Mouse (Mus musculus) hindbrain, embryonic 15.5 days (tissue): ENCODE data around the gene Ctsa. TPM values are rescaled to one million over a fixed set of nuclear protein-coding genes. Genes with fewer than 3 reads are reported as not detected.
"Not testable (repeated sequence)": the region's sequence is repeated elsewhere in the genome, so short reads cannot be mapped to it uniquely, and the experiment has no call there.

ENCODE experiments used
- ATAC-seq: fragments of 200-750 bp; cut with Nextera tagmentation; 2 replicates; pipeline ENCODE4 v1.8.0; 2017; ENCODE audit warnings: low read depth, moderate number of reproducible peaks, moderate TSS enrichment; ENCODE audit not compliant: low FRiP score
- H3K27ac ChIP-seq: fragments of 300-500 bp; sonication (generic); replicated peaks from 2 replicates; pipeline ENCODE4 v1.5.1; 2015; ENCODE audit warnings: mild to moderate bottlenecking, inconsistent platforms
- H3K27me3 ChIP-seq: fragments of 300-500 bp; sonication (generic); 2 replicates; pipeline ENCODE4 v1.6.1; 2015; ENCODE audit warnings: control low read depth, inconsistent platforms
- H3K36me3 ChIP-seq: fragments of 300-500 bp; sonication (generic); 2 replicates; pipeline ENCODE4 v1.6.1; 2015; ENCODE audit warnings: control low read depth, inconsistent platforms
- H3K4me1 ChIP-seq: fragments of 300-500 bp; sonication (generic); replicated peaks from 2 replicates; pipeline ENCODE4 v1.6.1; 2015; ENCODE audit warnings: control low read depth, inconsistent platforms
- H3K4me2 ChIP-seq: fragments of 300-500 bp; sonication (generic); 2 replicates; pipeline ENCODE4 v1.6.1; 2015; ENCODE audit warnings: moderate library complexity, mild to moderate bottlenecking, inconsistent platforms
- H3K4me3 ChIP-seq: fragments of 300-500 bp; sonication (generic); 2 replicates; pipeline ENCODE4 v1.5.1; 2015; ENCODE audit warnings: mild to moderate bottlenecking, inconsistent platforms
- H3K9ac ChIP-seq: fragments of 300-500 bp; sonication (generic); 2 replicates; pipeline ENCODE4 v1.6.1; 2015; ENCODE audit warnings: inconsistent platforms
- H3K9me3 ChIP-seq: fragments of 300-500 bp; sonication (generic); 2 replicates; pipeline ENCODE4 v1.6.1; 2016; ENCODE audit warnings: control low read depth, inconsistent platforms
- WGBS: fragments of 180-500 bp; shearing (Covaris S2); methylation state at CpG from one replicate; pipeline ENCODE4 v1.1.7; 2015; 5-methylcytosine and 5-hydroxymethylcytosine counted together
- polyA plus RNA-seq: library from polyadenylated mRNA; unstranded; fragments of >200 nt; fragmentation: Nextera tagmentation; extraction: Ambion mirVana; gene quantifications from 2 replicates; pipeline ENCODE4 v1.2.1, GENCODE M21; 2015

The Ctsa gene
- polyA plus RNA-seq, 1 experiment from 2014 or later, result 105 TPM

DNA sequence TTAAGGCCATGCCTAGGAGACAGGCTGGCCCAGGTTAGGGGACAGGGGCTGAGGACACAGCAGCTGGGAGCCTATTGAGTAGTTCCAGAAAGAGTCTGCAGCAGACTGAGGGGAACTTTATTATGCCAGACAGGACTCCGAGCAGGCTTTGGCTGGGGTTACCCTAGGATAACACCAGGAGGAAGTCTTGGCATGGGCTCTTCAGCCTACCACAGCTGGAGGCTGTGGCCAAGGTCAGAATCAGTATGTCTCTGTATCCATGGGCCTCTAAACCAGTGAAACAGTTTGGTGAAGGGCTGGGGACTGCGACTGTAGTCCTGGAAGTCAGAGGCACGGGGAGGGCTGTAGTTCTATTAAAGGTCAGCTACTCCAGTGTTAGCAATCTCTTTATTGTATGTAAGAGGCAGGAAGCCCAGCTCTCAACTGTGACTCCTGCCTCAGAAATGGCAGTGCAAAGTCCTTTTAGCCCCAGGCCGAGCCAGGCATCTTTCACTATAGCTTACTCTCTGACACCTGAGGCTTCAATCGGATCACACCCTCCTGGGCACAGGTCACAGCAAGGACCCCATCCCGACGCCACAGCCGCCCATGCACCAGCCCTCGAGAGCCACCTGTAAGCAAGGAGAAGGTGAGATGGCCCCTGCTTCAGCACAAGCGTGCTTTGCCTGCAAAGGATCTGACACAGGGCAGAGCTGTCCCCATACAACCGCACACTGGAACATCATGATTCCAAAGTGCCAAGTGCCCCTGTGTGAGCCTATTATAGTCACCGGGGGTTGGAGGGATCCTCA is 40.1 kb upstream of the Ctsa start:
- H3K36me3 ChIP-seq, result peaks cover 16% of the 10 kb centered on the region
- WGBS, result 95% methylated on average over 12 of the region's 12 CpGs

DNA sequence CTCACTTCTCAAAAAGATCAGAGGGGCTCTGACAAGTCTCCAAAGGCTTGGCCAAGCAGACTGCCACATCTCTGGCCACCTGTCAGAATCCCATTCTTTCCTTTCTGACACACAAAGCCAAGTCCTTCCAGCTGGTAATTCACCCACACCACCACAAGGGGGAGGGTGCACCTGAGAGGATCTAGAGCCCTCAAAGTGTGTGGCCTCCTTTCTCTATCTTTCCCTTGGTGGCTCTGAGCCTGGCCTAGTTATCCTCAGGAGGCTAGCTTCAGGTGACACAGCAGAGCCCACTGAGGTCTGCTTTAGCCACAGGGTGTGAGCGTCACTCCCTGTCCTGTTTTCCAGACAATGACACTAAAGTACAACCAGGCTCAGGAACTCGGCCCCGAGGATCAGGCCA is 39.4 kb upstream of the Ctsa start:
- 90% methylated on average over 3 of the region's 3 CpGs for WGBS
- Histone ChIP-seq H3K4me2 (no peak overlapping the region), H3K36me3 (peaks cover 20% of the 10 kb centered on the region), H3K9ac (no peak overlapping the region), H3K4me1 (peaks cover 3% of the 10 kb centered on the region), H3K27ac (no peak overlapping the region), H3K9me3 (no peaks in the 10 kb centered on the region), H3K4me3 (no peak overlapping the region), H3K27me3 (no peaks in the 10 kb centered on the region)
- no peak for ATAC-seq

More for the DNA sequence above, 40.1 kb upstream of the Ctsa start:
- H3K27me3 ChIP-seq, result no peaks in the 10 kb centered on the region
- H3K4me2 ChIP-seq, result no peak overlapping the region
- H3K27ac ChIP-seq, result no peak overlapping the region
- no peak overlapping the region for H3K9ac ChIP-seq
- no peaks in the 10 kb centered on the region for H3K9me3 ChIP-seq
- ATAC-seq, result no peak
- peaks cover 6% of the 10 kb centered on the region for H3K4me1 ChIP-seq
- no peak overlapping the region for H3K4me3 ChIP-seq

DNA sequence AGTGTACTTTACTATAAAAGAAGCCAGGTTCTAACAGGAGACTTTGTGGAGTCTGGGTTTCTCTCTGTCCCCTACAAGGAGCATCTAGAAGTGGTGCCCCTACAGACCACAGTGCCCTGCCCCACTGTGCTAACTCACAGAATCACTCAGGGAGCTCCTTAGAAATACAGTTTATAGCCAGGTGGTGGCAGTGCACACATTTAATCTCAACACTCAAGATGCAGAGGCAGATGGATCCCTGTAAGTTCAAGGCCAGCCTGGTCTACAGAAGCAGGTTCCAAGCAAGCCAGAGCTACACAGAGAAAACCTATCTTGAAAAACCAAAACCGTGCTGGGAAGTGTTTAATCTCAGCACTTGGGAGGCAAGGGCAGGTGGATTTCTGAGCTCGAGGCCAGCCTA is 38.9 kb upstream of the Ctsa start:
- H3K27ac ChIP-seq, result no peak overlapping the region
- H3K4me2 ChIP-seq, result no peak overlapping the region
- peaks cover 20% of the 10 kb centered on the region for H3K36me3 ChIP-seq
- no peaks in the 10 kb centered on the region for H3K27me3 ChIP-seq
- ATAC-seq, result no peak
- no peak overlapping the region for H3K9ac ChIP-seq
- no peaks in the 10 kb centered on the region for H3K4me1 ChIP-seq
- no peaks in the 10 kb centered on the region for H3K9me3 ChIP-seq
- no peak overlapping the region for H3K4me3 ChIP-seq
- 89% methylated on average over 2 of the region's 2 CpGs for WGBS

DNA sequence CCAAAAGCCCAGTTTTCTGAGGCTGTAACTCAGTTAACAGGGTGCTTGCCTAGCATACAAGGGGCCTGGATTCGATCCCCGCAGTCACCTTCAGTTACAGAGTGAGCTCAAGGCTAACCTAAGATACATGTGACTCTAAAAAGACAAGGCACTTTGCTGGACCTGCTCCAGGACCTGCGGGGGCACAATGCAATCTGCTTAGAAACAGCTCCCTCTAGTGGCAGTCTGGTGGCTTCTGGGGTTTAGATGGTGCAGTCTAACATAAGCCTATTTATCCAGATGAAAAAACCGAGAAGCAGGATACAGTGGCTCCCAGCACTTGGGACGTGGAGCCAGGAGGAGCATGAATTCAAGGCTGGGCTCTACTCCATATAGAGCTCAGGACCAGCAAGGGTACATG is 38.4 kb upstream of the Ctsa start:
- no peaks in the 10 kb centered on the region for H3K9me3 ChIP-seq
- WGBS, result 32% methylated on average over 5 of the region's 5 CpGs
- peaks cover 20% of the 10 kb centered on the region for H3K36me3 ChIP-seq
- H3K27ac ChIP-seq, result no peak overlapping the region
- no peaks in the 10 kb centered on the region for H3K27me3 ChIP-seq
- H3K4me2 ChIP-seq, result no peak overlapping the region
- no peak overlapping the region for H3K4me3 ChIP-seq
- H3K9ac ChIP-seq, result no peak overlapping the region
- H3K4me1 ChIP-seq, result no peaks in the 10 kb centered on the region
- ATAC-seq, result peak; percentile 61

DNA sequence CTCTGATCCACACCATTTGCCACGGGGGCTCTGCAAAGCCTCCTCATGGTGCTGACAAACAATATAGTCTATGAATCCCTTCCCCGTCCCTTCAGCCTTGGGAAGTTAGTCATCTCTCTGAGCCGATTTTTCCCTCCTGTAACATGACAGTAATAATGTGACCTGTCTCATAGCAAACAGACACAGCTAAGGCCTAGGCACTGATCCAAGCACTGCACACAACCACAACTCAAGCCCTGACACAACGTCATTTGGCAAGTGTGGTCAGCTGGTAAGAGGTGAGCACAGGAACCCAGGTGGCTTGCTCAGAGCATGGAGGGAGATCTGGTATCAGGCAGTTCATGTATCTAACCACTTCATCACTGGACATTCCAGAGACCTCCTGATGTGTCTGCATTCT is 36.8 kb upstream of the Ctsa start:
- ATAC-seq, result no peak
- Histone ChIP-seq H3K36me3 (peaks cover 23% of the 10 kb centered on the region), H3K4me3 (no peak overlapping the region), H3K4me2 (no peak overlapping the region), H3K27ac (no peak overlapping the region), H3K27me3 (no peaks in the 10 kb centered on the region), H3K9ac (no peak overlapping the region), H3K9me3 (no peaks in the 10 kb centered on the region), H3K4me1 (no peaks in the 10 kb centered on the region)
- 93% methylated on average over 4 of the region's 4 CpGs for WGBS

DNA sequence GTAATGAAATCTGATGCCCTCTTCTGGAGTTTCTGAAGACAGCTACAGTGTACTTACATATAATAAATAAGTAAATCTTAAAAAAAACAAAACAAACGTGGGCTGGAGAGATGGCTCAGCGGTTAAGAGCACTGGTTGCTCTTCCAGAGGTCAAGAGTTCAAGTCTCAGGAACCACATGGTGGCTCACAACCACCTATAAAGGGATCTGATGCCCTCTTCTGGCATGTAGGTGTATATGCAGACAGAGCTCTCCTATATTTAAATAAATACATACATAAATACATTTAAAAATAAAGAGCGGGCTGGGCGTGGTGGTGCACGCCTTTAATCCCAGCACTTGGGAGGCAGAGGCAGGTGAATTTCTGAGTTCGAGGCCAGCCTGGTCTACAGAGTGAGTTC is 34.1 kb upstream of the Ctsa start:
- not testable (repeated sequence) for H3K9me3 ChIP-seq, H3K4me3 ChIP-seq, H3K27me3 ChIP-seq, H3K27ac ChIP-seq, ATAC-seq, H3K9ac ChIP-seq, H3K4me2 ChIP-seq
- WGBS, result 87% methylated on average over 6 of the region's 6 CpGs
- peaks cover 18% of the 10 kb centered on the region for H3K36me3 ChIP-seq
- H3K4me1 ChIP-seq, result peaks cover 11% of the 10 kb centered on the region

DNA sequence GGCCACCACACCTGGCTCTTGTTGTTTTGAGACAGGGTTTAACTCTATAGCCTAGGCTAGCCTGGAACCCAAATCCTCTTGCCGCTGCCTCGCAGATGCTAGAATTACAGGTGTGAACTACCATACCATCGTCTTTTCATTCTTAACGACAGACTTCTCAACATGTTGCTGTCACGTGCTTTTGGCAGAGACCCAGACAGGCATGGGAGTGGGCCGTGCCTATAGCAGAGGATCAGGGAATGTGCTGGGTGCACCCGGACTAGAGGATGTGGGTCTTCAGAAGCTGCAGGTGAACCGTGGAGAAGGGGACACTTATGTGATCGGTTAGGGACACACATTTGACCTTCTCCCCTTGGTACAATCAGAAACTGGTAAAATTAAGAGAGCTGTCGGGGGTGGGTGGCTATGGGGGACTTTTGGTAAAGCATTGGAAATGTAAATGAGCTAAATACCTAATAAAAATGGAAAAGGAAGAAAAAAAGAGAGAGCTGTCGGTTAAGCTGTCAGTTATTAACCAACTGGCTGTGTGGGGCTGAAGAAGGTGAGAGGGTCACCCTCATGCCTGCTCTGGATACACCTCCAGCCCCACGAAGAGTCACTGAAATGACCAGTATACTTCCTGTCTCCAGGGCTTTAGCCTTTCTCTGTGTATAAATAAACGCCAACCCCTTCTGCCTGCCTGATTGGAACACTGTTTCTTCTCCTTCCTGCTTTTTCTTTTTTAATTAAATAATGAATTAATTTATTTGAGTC is 32.2 kb upstream of the Ctsa start:
- H3K9me3 ChIP-seq, result no peaks in the 10 kb centered on the region
- no peak overlapping the region for H3K4me2 ChIP-seq
- H3K4me3 ChIP-seq, result no peak overlapping the region
- WGBS, result 92% methylated on average over 13 of the region's 13 CpGs
- ATAC-seq, result no peak
- H3K27me3 ChIP-seq, result no peaks in the 10 kb centered on the region
- no peak overlapping the region for H3K27ac ChIP-seq
- peaks cover 13% of the 10 kb centered on the region for H3K36me3 ChIP-seq
- H3K9ac ChIP-seq, result no peak overlapping the region
- peaks cover 17% of the 10 kb centered on the region for H3K4me1 ChIP-seq

DNA sequence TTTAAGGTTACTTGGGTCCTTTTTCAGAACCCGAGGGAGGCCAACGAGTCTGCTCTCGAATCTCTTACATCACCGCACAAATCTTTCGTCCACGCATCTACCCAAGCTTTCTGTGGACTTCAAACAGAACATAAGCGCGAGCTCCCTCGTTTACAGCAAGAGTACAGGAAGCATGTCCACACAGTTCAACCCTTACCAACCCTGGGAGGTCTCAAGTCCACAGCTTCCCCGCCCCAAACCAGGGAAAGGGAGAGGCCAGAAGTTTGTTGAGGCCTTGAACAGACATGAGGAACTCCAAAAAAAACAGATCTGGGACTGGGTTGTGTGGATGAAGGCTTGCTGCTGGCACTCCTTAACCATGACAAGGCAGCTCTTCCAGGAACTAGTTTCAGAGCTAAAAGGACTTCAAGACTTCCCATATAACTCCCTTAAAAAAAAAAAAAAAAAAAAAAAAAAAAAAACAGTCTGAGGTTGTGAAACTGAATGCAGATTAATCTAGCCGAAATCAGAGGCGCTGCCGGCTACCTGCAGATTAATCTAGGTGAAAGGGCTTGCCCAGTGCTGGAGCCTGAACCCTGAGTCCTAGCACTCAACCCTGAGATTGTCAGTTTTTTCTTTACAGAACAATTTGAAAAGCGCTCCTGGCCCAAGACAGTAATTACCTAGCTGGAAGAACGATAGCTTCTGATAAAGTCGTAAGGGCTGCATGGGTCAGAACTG is 29.3 kb upstream of the Ctsa start:
- Histone ChIP-seq H3K4me3 (peak overlapping the region; percentile 78), H3K4me2 (peak overlapping the region; percentile 62), H3K27me3 (no peaks in the 10 kb centered on the region), H3K27ac (no peak overlapping the region), H3K36me3 (peaks cover 6% of the 10 kb centered on the region; the same call in 1 of the 2 replicates), H3K9me3 (no peaks in the 10 kb centered on the region), H3K4me1 (peaks cover 38% of the 10 kb centered on the region), H3K9ac (peak overlapping the region; percentile 69)
- ATAC-seq, result no peak
- WGBS, result 96% methylated on average over 16 of the region's 16 CpGs

DNA sequence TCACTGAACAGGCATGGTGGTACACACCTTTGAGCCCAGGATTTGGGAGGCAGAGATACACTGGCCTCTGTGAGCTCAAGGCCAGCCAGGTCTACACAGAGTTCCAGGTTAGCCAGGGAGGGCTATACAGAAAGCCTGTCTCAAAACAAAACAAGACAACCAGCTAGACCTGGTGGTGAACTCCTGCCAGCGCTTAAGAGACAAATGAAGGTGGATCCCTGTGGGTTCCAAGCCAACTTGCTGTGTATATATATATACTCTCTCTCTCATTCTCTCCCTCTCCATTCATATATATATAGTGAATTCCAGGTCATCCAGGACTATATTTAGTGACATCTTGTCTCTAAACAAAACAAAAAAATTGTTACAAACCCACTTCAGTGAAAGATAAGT is 28.8 kb upstream of the Ctsa start:
- Histone ChIP-seq H3K4me2 (peak overlapping the region; percentile 62), H3K4me3 (peak overlapping the region; percentile 78), H3K4me1 (peaks cover 38% of the 10 kb centered on the region), H3K27ac (peak overlapping the region; percentile 88), H3K9ac (peak overlapping the region; percentile 69), H3K36me3 (peaks cover 9% of the 10 kb centered on the region; the same call in 1 of the 2 replicates), H3K9me3 (no peaks in the 10 kb centered on the region), H3K27me3 (no peaks in the 10 kb centered on the region)
- 60% methylated on average over 1 of the region's 1 CpGs for WGBS
- no peak for ATAC-seq

DNA sequence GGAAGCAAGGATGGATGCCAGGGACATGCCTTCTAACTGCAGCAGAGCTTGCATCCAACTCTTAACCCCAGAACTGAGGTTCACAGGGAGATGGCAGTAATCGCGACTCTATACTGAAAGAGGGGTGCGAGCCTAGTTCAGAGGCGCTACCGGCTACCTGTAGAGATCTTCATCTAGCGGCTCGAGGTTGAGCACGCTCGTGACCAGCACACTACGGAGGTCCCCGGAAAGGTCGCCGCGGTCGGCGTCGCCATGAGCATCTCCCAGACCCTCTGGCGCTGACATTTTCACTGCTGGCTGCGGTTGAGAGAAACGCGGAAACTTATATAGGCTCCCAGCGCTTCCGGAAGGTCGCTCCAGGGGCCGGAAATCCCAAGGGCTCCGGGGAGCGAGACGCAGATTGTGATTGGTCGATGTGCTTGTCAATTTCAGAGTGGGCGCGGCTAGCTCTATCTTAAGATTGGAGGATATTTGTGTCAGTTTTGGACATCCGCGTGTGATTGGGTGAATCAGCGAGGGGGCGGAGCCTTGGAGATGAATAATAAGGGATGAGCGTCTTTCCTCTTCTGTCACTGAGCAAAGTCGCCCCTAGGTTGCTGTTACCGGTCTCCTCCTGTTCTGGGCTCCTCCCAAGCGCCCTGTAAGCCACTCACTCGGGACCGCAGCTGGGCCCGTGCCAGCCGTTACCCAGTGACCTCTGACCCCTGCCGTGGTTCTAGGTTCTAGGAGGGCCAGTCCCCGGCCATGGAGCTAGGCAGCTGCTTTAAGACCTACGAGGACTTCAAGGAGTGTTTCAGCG is 27.9 kb upstream of the Ctsa start, which contains the start of the genes Acot8 and Zswim3:
Gene Acot8 (minus strand): TSS at position 350 of the 799 bp plus-strand sequence.
Gene Zswim3 (plus strand): TSS at position 566 of the 799 bp plus-strand sequence.
- Histone ChIP-seq H3K27ac (peak within 1 kb of the TSS; percentile 88), H3K4me1 (peaks cover 38% of the 10 kb centered on the region), H3K27me3 (no peaks in the 10 kb centered on the region), H3K4me2 (peak within 1 kb of the TSS; percentile 73), H3K4me3 (peak within 1 kb of the TSS; percentile 78), H3K36me3 (peaks cover 12% of the 10 kb centered on the region; the same call in 1 of the 2 replicates), H3K9ac (peak within 1 kb of the TSS; percentile 74), H3K9me3 (no peaks in the 10 kb centered on the region)
- under 1% methylated on average over 47 of the region's 47 CpGs for WGBS
- ATAC-seq, result peak; percentile 97

DNA sequence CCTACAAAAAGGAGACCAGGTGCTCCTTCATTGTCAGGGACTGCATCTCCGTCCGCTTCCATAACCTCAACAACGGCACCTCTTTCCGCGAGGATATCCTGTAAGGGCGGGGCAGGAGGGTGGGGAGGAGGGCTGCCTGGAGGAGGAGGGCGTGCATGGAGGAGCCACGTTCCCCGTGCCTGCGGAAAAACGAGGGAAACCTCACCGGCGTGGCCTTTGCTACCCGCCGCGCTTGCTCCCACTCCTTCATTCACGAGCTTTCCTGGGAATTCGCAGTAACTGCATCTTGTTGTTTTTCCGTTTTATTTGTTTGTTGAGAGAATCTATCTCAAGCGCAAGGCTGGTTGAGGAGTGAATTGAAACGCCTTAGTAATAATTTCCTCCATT is 27.3 kb upstream of the Ctsa start:
- H3K4me3 ChIP-seq, result peak overlapping the region; percentile 78
- peaks cover 38% of the 10 kb centered on the region for H3K4me1 ChIP-seq
- no peaks in the 10 kb centered on the region for H3K9me3 ChIP-seq
- WGBS, result under 1% methylated on average over 21 of the region's 21 CpGs
- ATAC-seq, result peak; percentile 49; the same call in 1 of the 2 replicates
- H3K27ac ChIP-seq, result peak overlapping the region; percentile 86
- H3K4me2 ChIP-seq, result peak overlapping the region; percentile 73
- peaks cover 10% of the 10 kb centered on the region; the same call in 1 of the 2 replicates for H3K36me3 ChIP-seq
- peak overlapping the region; percentile 74 for H3K9ac ChIP-seq
- no peaks in the 10 kb centered on the region for H3K27me3 ChIP-seq
